Mouse (Mus musculus): ENCODE data around the gene Farsb.

- TF ChIP-seq CTCF (IDR thresholded peaks at IDR 0.05 in 2 of 3, conservative IDR thresholded peaks at IDR 0.05 in 1 of 3; ENCODE audit: control insufficient read depth in 1 of 3, insufficient read depth in 1 of 3, low read depth in 2 of 3, low read length in 3 of 3, poor library complexity in 1 of 3, severe bottlenecking in 1 of 3), result no peak
- TF ChIP-seq POLR2A (IDR thresholded peaks at IDR 0.05; ENCODE audit: control insufficient read depth in 1 of 2, insufficient read depth in 1 of 2, low read depth in 1 of 2, low read length in 2 of 2, poor library complexity in 1 of 2), result no peak
- TF ChIP-seq BHLHE40 (IDR thresholded peaks at IDR 0.05; ENCODE audit: borderline replicate concordance, low read depth, low read length), result no peak
- TF ChIP-seq TAL1 (IDR thresholded peaks at IDR 0.05; ENCODE audit: low read length), result no peak
- TF ChIP-seq NRF1 (IDR thresholded peaks at IDR 0.05; ENCODE audit: insufficient read depth, low read depth, low read length, poor library complexity, severe bottlenecking), result no peak
- TF ChIP-seq ZNF384 (IDR thresholded peaks at IDR 0.05; ENCODE audit: low read depth, low read length), result no peak
- TF ChIP-seq EP300 (IDR thresholded peaks at IDR 0.05; ENCODE audit: low read depth in 1 of 2, low read length in 2 of 2), result no peak
- no peak for TF ChIP-seq ZKSCAN1 (IDR thresholded peaks at IDR 0.05; ENCODE audit: low read depth, low read length)
- no peak for TF ChIP-seq SMC3 (IDR thresholded peaks at IDR 0.05; ENCODE audit: low read depth, low read length)
- no peak for TF ChIP-seq USF1 (IDR thresholded peaks at IDR 0.05; ENCODE audit: low read depth, low read length)
- no peak for TF ChIP-seq POLR2AphosphoS2 (IDR thresholded peaks at IDR 0.05; ENCODE audit: low read length)
- TF ChIP-seq MAX (IDR thresholded peaks at IDR 0.05; ENCODE audit: low read length), result no peak
These were observed 100.8 kb downstream of the Farsb start for GRCm38 (mm10) chr1:78387854-78388253.
